Mouse (Mus musculus) lung, adult 2 months (tissue): ENCODE measurements at regions not wholly inside any gene's neighbourhood (a gene's known extent, or its start where the extent isn't known, plus 50 kb on each side); places are given as distances from the start of the nearest gene placed in this dataset.

Experiments used
- CTCF ChIP-seq: fragments of 200-500 bp; IDR thresholded peaks from 2 replicates; pipeline ENCODE4 v1.5.1; 2011; ENCODE audit warnings: mild to moderate bottlenecking, low read length, control low read depth; ENCODE audit not compliant: insufficient read depth
- POLR2A ChIP-seq: fragments of 200-500 bp; IDR thresholded peaks from 2 replicates; pipeline ENCODE4 v1.6.1; 2011; ENCODE audit warnings: low read depth, mild to moderate bottlenecking, control low read depth, low read length, borderline replicate concordance; ENCODE audit errors: extremely low read depth

- TF ChIP-seq CTCF (no peak), POLR2A (no peak)
These were observed 327.3 kb upstream of the Tbc1d2b start for GRCm38 (mm10) chr9:90597894-90598293.
